Mouse (Mus musculus): ENCODE measurements around the gene Plscr3. TPM values are rescaled to one million over a fixed set of nuclear protein-coding genes. Genes with fewer than 3 reads are reported as not detected.
"Not testable (repeated sequence)": the region's sequence is repeated elsewhere in the genome, so short reads cannot be mapped to it uniquely, and the experiment has no call there.

Plscr3 gene
- total RNA-seq, 2 experiments from 2014 or later: 10.8 to 13.7 TPM

- no peak for DNase-seq
Observed at GRCm38 (mm10) chr11:69828832-69829231, 17.3 kb upstream of the Plscr3 start.

GRCm38 (mm10) chr11:69833554-69833953 is 12.6 kb upstream of the Plscr3 start:
- DNase-seq: no peak

- no peak for DNase-seq
Observed at GRCm38 (mm10) chr11:69834001-69834549, 12.1 kb upstream of the Plscr3 start.

- no peak for DNase-seq
Observed at GRCm38 (mm10) chr11:69835326-69835965, 10.7 kb upstream of the Plscr3 start.

GRCm38 (mm10) chr11:69835966-69836335 is 10.2 kb upstream of the Plscr3 start:
- no peak for DNase-seq

GRCm38 (mm10) chr11:69836703-69837576 is 9.2 kb upstream of the Plscr3 start:
- peak; percentile 58 for DNase-seq

GRCm38 (mm10) chr11:69837604-69837951 is 8.6 kb upstream of the Plscr3 start, which contains the start of gene Nlgn2:
Gene Nlgn2 (minus strand): TSS chr11:69837784.
- no peak for DNase-seq

GRCm38 (mm10) chr11:69837952-69838713 is 8.0 kb upstream of the Plscr3 start, which contains the start of gene Tmem256:
Gene Tmem256 (plus strand): TSS chr11:69838514.
- peak; percentile 96 for DNase-seq

GRCm38 (mm10) chr11:69838714-69839104 is 7.5 kb upstream of the Plscr3 start:
- DNase-seq: no peak

GRCm38 (mm10) chr11:69846738-69847688 is 837 bp downstream of the Plscr3 start:
- DNase-seq: peak; percentile 32

GRCm38 (mm10) chr11:69848021-69848420 is 1.8 kb downstream of the Plscr3 start:
- DNase-seq: no peak

GRCm38 (mm10) chr11:69849128-69849527 is 3.0 kb downstream of the Plscr3 start:
- no peak for DNase-seq

- no peak for DNase-seq
Observed at GRCm38 (mm10) chr11:69849884-69850283, 3.7 kb downstream of the Plscr3 start.

GRCm38 (mm10) chr11:69850754-69851153 is 4.6 kb downstream of the Plscr3 start:
- DNase-seq: no peak

GRCm38 (mm10) chr11:69853994-69854393 is 7.8 kb downstream of the Plscr3 start:
- DNase-seq: no peak

- no peak for DNase-seq
Observed at GRCm38 (mm10) chr11:69854680-69855079, 8.5 kb downstream of the Plscr3 start.

- no peak for DNase-seq
Observed at GRCm38 (mm10) chr11:69855347-69855746, 9.2 kb downstream of the Plscr3 start.

- no peak for DNase-seq
Observed at GRCm38 (mm10) chr11:69858113-69858998, 12.2 kb downstream of the Plscr3 start, which contains the start of gene Tnk1. Gene Tnk1 (minus strand): TSS chr11:69858730.

- DNase-seq: not testable (repeated sequence)
Observed at GRCm38 (mm10) chr11:69863729-69864128, 17.6 kb downstream of the Plscr3 start.
